Mouse (Mus musculus): ENCODE results near the gene Gulp1.

Gulp1 gene

DNA sequence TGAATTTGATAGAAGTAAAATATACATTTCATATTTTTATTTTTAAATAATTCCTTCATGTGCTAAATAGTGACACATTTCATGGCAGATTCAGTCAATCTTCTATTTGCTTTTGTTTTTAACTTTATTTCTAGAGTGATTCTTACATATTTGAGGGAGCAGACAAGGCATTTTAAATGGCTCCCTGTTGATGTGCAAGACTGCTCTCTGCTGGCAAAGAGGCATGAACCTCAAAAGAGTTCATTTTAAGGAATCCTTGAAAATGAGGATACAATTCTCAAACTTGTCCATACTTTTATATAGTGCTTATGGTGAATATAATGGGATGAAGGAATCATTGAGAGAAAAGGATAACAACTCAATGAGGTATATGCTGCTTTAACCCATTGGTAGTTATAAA lies 189.9 kb downstream of the Gulp1 start:
- no peak for DNase-seq (ENCODE audit: low read depth)

DNA sequence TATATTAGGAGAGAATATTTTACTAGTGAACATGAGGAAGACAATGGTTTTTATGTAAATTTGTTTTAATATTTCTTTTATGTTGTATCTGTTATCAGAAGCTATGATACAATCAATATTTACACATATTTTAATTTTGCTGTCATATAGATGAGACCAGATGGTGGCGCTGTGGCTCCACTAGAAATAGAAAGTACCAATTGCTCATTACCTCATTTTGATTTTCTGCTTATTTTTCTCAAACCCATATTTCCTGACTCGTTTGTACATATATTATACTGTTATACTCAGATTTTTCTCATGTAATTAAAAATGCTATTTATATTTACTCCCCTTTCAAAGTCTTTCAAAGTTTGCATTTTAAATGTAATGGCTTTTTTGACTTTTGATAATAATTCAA lies 194.4 kb downstream of the Gulp1 start:
- peak; percentile 14 for DNase-seq (ENCODE audit: low read depth)

DNA sequence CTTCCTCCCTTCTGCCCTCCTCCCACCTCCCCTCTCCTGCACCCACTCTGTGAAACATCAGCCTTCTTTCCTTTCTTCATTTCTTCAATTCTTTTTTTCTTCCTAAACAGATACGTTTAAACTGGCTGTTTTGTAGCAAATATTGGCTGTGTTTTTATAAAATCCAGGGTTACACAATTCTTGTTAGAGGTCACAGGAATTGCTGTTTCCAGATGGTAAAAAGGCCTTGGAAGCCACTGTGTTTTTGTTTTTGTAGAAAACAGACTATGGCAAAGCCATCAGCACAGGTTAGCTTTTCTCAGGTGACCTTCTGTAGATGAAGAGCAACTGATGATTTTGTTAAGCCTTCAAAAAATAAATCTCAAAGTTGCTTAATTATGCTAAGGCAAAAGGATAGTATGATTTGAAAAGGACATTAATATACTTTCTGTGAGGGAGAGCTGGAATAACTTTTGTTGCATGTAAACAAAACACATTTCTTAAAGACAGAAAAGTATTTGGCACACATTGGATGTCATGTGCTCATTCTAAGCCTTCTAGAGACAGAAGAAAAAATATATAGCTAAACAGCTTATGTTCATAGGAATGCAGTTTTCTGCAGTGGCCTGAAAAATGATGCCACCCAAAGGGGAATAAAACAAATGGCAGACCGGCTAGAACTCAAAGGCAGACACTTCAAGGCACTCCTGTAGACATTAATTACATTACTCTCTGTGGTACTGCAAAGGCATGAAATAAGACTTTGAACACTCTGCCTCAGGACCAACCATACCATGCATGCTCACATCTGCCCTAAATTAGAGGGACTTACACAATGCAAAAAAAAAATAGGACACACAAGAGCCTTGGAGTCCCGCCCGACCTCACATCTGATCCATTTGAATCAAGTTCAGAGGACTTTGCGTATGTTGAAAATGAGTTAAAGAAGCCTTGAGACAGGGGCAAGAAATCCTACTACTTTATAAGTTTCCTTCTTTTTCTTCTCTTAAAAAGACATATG lies 199.7 kb downstream of the Gulp1 start:
- DNase-seq (ENCODE audit: low read depth), result no peak

DNA sequence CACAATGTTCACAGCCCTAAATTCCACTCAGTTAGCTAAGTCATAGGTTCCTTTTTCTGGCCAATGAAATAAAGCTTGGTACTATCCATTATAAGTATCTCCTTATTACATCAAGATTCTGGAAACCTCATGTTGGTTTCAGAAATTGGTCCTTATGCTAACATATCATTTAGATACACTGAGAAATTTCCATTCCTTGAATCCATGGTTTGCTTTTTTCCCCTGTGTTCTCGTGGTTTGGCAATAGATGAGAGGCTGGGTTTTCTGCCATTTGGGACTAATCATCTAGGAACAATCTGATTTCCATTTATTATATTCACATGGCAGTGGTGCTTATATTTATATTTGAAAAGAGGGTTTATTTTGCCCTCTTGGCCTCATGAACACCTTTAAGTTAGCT lies 226.9 kb downstream of the Gulp1 start:
- no peak for DNase-seq (ENCODE audit: low read depth)

DNA sequence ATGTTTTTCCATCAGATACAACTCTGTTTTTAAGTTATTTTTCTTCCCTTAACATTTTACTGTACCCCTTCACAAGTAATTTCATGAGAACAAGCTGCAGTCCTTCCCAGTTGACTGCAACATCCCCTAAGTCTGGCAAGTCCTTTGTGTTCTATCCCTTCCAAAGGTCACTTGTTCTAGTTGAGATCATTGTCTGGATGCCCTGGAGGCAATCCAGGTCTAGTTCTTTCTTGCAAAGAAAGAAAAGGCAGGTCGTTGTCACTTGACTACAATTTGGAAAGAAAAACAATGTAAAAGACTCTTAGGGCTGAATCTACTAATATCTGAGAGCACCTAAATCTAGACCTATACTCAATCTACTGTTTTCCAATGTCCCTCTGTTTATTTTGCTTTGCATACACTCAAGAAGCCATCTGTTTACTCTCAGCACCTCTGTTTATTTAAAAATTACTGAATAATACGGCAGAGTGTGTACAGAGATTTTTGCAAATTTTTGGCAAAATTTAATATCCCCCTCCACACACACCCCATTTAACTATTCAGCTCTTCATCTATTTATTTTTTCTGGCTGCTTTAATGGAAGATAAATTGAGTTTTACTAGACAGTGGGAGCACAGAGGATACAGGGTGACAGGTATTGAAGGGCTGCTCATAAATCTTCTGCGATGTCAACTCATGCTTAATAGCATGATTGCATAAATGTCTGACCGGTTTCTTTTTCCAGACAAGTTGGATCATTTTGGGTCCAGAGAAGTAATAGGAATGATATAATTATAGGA lies 252.5 kb downstream of the Gulp1 start:
- no peak for DNase-seq (ENCODE audit: low read depth)

DNA sequence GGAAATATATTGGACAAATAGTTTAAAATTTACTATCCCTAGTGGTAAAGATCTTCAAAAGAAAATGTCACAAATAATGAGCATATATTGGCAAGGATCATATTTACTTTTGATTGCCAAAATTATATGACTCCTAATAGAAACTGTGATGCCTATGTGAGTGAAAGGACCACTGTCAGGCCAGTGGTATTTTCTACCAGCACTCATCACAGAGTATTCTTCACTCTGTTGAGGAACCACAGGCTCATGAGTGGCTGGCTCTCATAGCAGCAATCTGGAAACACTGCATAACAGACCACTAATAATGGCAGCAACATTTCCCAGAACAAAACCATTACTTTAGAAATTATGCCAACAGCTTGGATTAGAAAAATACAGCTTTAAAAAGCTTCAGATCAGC lies 255.1 kb downstream of the Gulp1 start:
- no peak for DNase-seq (ENCODE audit: low read depth)

DNA sequence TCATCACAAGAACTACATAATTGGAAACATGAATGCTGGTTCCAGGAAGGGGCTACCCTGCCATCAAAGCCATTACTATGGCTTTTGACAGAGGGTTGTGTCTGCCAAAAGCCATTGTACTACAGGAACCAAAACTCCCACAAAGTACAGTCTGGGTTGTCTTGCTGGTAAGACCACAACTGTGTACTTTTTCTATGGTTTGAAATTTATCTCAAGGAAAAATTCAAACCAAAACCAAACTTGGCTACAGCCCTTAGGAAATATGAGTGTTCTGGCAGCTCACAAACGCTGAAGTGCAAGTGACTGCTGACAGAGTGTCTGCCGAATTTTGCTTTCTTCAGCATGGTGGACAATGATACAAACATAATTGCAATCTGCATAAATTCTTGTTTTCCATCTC lies 259.0 kb downstream of the Gulp1 start:
- DNase-seq (ENCODE audit: low read depth), result no peak

DNA sequence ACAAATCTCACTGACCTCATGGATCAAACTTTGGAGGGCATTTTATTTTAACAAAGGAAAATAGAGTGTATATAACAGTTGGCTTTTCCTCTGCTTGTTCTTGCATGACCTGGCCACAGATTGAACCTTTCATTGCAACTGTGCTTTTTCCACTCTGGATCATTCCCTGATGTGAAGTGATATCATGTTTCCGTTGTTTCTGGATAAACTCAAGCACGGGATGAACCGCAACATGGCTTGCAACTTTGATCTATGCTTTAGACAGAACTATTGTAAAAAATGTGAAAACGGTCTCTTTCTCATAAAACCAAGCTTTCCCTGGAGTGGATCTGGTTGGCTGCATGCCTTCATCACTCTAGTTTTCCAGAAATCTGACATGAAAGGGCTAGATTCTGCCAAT lies 282.6 kb downstream of the Gulp1 start:
- DNase-seq (ENCODE audit: low read depth), result no peak

Measured in c-Kit-positive CD71-positive TER-119-negative erythroid progenitor cells, embryonic 14.5 days (primary cell).